Mouse (Mus musculus): ENCODE data around the gene Zfp536.

- TF ChIP-seq MAZ (IDR thresholded peaks at IDR 0.05; ENCODE audit: low read depth, low read length) (no peak), BHLHE40 (IDR thresholded peaks at IDR 0.05; ENCODE audit: low read depth, low read length) (no peak), POLR2A (IDR thresholded peaks at IDR 0.05; ENCODE audit: low read depth, low read length) (no peak), CTCF (conservative IDR thresholded peaks at IDR 0.05 in 1 of 2, IDR thresholded peaks at IDR 0.05 in 1 of 2; ENCODE audit: low read depth in 2 of 2, low read length in 2 of 2) (no peak)
Measured at GRCm38 (mm10) chr7:37770400-37771050, 2.9 kb downstream of the Zfp536 start.

Measured in CH12.LX (cell line).